Mouse (Mus musculus): ENCODE results near the gene 1700042G07Rik.
"Not testable (repeated sequence)": the region's sequence is repeated elsewhere in the genome, so short reads cannot be mapped to it uniquely, and the experiment has no call there.

Gene 1700042G07Rik

DNA sequence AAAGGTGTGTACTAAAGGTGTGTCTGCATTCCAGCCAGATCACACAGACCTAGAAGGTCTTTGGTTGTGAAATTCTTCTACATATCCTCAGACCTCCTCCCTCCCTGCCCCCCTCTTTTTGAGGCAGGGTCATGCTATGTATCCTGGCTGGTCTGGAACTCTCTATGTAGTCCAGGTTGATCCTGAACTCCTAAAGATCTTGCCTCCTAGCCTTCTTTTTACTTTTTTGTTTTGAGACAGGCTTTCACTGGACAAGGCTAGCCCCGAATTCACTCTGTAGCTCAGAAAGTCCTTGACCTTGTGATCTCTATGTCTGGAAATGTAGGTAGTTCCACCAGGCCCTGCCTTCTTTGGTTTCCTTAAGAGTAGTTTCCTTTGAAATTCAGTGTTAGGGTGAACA lies 35.7 kb downstream of the 1700042G07Rik start:
- no peak for DNase-seq (ENCODE audit: low spot score)

DNA sequence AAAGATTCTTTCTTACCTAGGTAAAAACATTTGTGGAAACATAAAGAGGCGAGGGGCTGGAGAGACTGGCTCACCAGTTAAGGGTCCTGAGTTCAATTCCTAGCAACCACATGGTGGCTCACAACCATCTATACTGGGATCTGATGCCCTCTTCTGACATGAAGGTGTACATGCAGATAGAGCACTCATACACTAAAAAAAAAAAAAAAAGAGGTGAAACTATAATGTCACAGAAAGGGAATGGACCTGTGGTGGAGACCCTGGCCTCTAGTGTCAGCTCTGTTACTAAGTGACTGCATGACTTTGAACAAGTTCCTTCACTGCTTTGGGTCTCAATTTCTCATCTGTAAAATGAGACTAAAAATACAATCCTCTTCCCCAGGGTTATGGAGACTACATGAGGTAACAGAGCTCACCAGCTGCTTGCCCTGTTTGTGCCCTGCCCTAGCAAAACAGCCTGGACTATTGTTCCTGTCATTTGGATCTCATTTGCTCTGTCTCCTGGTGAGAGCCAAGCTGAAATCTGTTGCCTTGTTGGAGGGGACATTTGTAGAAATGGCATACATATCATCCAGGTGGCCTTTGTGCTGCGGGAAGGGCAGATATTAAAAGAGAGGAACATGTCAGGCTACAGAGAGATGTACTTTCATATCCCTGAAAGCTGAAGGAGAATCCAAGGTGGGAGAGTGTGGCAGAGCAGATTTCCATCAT lies 42.9 kb downstream of the 1700042G07Rik start:
- no peak for DNase-seq (ENCODE audit: low spot score)

DNA sequence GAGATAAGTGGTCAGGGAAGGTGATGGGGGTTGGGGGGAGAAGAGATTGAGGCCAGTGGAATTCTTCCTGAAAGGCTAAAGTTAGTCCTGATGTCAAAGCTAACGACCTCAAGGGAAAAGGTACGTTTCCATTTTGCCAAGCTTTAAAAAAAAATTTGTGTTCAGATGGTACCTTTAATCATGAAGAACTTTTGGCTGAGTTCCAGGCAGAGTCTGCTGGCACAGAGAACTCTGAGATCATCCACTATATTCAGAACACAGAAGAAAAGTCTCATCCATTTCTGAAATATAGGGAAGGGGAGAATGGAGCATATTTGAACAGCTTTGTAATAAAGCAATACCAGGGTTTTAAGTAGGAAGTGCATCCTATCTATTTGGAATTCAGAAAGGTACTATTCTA lies 43.9 kb downstream of the 1700042G07Rik start:
- DNase-seq (ENCODE audit: low spot score) = no peak

DNA sequence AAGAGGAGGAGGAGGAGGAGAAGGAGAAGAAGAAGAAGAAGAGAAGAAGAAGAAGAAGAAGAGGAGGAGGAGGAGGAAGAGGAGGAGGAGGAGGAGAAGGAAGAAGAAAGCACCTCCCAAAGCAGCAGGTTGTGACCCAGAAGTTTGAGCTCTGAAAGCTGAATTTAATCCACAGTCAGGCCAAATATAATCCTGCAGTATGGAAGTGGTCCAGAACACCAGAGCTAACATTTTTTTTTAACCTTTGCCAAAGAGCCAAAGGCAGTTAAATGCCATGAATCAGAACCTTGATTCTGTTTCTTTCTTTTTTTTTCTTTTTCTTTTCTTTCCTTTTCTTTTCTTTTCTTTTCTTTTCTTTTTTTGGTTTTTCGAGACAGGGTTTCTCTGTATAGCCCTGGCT lies 44.5 kb downstream of the 1700042G07Rik start:
- DNase-seq (ENCODE audit: low spot score) = not testable (repeated sequence)

DNA sequence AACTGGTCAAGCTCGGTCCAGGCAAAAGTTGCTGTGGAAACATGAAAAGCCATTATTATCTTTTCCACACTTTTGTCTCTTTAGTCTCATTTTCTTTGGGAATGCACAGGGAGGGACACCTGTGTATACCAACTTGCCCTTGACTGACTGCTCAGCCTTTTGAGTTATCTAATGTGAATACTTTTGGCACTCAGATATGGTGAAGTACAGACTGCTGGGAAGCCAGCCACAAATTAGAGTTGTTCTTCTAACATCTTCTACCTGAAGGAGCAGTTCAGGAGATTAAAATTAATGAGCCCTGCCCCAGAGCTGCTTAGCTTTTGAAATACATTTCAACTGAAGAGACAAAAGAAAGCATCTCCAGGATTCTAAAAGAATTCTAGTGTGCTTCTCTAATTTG lies 45.9 kb downstream of the 1700042G07Rik start:
- DNase-seq (ENCODE audit: low spot score) = no peak

DNA sequence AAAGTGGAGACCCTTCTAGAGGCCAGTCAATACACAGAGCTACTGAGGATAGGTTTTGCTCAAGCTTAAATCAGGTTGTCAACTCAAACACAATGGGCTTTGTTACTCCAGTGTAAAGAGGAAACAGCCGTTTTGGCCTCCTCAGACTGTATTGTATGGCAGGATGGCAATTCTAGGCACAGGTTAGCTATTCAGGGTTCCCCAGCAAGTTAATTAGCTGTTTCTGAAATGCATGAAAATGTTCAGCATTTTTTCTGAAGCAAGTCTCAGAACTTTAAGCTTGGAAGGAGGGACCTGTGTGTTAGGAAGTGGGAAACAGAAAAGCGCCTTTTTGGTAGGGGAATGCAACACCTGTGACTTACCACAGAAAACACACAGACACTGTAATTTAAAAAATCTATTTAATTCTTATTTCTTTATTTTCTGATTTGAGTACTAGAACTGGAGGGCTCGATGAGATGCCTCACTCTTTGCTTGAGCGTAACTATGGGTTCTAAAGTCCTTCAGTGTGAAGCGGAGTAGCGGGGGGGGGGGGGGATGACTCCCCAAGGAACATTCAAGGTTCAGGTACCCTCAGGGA lies 47.0 kb downstream of the 1700042G07Rik start:
- DNase-seq (ENCODE audit: low spot score) = no peak

DNA sequence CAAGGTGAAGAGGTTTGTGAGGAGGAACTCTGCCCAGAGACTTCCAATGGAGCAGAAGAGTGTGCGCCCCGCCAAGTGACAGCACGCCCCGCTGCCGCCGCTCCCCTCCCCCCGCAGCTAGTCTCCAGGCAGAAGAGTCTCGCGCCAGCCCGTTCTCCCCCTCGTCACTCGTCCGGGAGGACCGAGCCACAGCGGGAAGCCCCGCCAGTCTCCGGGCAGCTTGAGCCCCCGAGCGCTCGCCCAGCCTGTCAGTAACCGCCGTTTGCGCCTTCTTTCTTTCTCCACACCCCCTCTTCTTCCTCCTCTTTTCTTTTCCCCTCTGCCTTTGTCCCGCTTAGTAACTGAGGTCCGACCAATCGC lies 47.6 kb downstream of the 1700042G07Rik start:
- DNase-seq (ENCODE audit: low spot score) = no peak

DNA sequence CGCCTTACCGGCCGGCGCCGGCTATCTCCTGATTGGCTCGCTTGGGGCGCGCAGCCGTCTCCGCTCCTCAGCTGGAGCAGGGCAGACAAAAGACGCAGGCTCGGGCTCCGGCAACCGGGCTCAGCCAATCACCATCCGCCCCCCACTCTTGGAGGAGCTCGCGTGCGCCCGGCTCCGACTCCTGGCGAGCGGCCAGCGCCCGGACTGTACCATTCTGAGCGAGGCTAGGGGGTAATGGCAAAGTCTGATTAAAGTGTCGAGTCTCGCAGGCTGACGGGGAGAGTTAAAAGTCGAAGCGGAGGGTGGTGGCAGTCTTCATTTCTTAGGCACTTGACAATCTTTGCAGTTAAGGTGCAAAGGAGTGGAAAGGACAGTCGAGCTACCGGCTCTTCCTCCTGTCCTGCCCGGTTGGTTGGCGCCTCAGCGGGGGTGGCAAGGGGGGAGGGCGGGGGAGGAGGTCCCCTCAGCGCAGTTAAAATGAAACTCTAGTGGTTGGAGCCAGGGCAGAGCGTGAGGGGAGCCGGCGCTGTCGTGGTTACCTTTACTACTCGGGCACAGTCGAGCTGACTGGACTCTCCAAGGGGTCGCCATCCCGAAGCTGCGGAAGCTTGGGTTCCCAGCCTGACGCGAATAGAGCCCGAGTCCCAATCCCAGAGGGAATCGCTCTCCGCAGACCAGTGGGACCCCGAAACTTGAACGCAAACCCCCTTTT lies 48.1 kb downstream of the 1700042G07Rik start, which contains the start of gene Pik3r3:
Pik3r3 (plus strand) TSS at position 479 of the 712 bp plus-strand sequence.
- peak; percentile 98 for DNase-seq (ENCODE audit: low spot score)

DNA sequence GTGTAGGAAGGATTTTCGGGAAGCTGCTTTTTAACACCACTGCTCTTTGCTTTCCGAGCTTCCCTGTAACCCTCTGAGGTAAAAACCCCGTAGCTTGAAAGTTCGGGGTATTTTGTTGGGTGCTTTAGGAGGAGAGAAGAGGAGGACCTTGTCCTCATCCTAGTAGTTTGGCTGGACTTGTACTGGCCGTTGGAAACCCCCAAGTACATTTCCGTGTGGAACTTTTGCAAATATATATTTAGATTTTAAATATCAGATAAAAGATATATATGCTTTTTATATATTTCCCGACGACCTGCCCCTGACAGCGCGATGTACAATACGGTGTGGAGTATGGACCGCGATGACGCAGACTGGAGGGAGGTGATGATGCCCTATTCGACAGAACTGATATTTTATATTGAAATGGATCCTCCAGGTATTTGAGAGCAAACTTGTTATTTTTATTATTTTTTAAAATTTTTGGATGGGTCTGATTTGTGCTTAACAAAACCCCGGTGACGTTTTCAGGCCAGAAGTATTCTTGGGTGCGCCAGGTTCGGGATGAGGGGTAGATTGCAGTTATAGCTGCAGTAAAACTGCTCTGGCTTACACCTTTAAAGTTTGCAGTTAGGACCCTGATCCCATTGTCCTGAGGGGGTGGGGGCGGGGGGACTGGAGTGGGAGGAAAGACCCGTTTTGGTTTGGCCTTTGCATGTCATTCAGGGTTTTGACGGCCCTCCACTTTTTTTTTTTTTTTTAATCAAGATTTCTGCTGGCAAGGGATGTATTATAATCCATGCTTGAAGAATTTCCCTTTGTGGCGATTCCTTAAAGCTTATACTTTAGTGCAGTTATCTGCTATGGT lies 49.0 kb downstream of the 1700042G07Rik start:
- DNase-seq (ENCODE audit: low spot score) = no peak

DNA sequence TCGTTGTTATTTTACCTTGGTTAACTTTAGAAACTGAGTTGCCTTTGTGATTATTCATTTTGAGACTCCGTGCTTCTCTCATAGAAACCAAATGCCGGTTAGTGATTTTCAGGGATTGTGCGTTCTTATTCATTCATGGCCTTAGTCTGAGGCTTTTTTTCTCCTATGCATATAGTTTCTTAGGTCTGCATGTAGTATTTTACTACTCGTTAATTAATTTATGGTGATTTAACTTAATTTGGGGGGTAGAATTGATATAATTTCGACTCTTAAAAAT lies 49.6 kb downstream of the 1700042G07Rik start:
- no peak for DNase-seq (ENCODE audit: low spot score)
